Mouse (Mus musculus): ENCODE results near the gene Car6. TPM values are rescaled to one million over a fixed set of nuclear protein-coding genes. Genes with fewer than 3 reads are reported as not detected.

Gene Car6
- polyA plus RNA-seq, 1 experiment = not detected

DNA sequence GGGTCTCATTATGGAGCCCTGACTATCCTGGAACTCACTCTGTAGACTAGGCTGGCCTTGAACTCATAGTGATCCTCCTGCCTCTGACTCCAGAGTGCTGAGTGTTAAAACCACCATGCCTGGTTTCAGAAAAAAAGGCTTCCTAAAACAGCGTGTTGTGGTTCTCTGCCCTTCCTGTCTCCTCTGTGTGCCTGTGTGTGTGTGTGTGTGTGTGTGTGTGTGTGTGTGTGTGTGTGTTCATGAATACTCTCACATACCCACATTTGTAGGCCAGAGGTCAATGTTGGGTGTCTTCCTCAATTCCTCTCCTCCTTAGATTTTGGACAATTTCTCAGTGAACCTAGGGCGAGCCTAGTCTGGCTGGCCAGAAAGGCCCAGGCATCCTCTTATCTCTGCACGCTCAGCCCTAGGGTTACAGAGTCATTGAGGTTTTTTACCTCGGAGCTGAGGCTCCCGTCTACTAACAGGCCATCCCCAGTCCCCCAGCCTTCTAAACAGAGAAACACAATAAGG, 16.0 kb upstream of the Car6 start:
- no peak for TF ChIP-seq GATA1 (IDR thresholded peaks at IDR 0.05; ENCODE audit: low read length)

DNA sequence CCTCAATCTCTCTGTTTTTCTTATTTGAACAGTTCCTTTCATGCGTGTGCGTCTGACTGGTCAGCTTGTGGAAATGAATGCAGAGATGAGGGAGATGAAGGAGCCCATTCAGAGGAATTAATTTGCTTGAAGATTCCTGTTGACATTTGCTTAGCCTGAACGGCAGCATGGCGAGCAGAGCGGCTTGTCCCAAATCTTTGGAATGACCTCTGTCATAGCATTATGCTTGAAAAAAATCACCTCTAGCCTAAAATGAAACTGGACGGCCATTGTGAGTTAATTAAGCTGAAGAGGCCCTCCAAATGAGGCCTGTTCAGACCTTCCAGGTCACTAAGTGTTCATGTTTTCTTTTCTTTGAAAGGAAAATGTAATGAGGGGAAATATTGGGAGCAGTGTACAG, 15.3 kb upstream of the Car6 start:
- no peak for TF ChIP-seq GATA1 (IDR thresholded peaks at IDR 0.05; ENCODE audit: low read length)

DNA sequence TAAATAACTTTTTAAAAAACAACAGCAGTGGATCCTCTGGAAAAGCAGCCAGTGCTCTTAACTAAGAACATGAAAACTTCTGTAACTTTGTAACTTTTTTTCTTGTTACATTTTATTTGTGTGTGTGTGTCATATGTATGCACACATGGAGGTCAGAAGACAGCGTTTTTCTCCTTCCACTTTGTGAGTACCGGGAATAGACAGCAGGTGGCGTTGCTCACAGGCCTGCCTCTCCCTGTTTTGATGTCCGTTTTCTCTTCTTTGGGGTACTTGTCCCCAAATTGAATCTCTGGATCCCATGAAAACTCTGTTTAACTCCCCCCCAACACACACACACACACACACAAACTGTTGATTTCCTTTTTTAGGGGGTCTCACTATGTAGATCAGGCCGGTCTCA, 12.8 kb upstream of the Car6 start:
- TF ChIP-seq GATA1 (IDR thresholded peaks at IDR 0.05; ENCODE audit: low read length) = no peak

DNA sequence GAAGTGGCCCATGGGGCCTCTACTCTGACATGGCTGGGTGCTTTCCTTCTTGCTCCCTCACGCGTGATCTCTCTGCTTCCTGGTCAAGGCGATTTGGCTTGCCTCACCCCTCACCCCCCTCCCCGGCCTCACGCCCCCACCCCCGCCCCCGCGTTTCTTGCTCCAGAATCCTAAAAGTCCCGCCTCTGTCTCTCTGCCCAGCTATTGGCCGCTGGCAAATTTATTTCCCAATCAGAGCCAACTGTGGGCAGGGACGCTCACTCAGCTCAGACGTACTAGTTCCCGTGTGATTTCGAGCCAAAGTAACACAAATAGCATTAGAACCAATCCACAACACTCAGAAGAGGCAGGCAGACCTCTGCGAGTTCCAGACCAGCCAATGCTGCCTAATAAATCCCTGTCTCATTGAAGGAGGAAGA, 11.4 kb upstream of the Car6 start:
- no peak for TF ChIP-seq GATA1 (IDR thresholded peaks at IDR 0.05; ENCODE audit: low read length)

DNA sequence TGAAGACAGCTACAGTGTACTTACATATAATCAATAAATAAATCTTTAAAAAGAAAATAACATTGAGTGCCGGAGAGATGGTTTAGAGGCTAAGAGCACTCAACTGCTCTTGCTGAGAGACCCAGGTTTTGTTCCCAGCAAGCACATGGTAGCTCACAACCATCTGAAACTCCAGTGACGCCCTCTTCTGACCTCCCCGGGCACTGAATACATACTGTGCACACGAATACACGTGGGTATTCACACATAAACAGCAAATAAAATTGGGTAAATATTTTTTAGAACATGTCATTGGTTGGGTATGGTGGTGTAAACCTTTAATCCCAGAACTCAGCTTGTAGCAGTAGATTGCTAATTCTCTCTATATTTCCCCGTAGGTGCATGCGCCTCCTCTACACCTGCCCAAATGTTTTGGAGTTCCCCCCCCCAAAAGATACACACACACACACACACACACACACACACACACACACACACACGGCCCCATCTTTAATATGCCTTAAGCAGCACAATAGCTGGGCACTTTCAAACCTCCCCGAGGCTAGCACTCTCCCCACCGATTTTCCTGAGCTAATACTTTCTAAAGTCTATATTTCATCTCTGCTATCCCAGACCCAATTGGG, 10.9 kb upstream of the Car6 start:
- no peak for TF ChIP-seq GATA1 (IDR thresholded peaks at IDR 0.05; ENCODE audit: low read length)

DNA sequence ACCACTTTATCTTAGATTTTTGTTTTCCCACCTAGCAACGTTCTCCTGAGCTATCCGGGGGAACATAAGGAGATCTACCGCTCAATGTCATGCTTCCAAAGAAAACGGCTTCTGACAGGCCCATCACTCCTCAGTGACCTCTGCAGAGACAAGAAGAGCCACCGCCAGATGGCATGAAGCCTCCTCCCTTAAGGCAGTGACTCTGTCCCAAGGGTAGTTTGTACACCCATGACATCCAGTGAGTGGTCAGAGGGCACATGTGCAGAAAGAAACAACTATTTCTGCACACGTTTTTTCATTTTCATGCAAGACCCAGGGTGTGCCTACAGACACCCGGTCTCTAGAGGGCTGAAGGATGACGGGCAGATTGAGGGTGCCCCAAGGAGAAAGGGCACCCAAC, 9.2 kb upstream of the Car6 start:
- TF ChIP-seq GATA1 (IDR thresholded peaks at IDR 0.05; ENCODE audit: low read length) = no peak

DNA sequence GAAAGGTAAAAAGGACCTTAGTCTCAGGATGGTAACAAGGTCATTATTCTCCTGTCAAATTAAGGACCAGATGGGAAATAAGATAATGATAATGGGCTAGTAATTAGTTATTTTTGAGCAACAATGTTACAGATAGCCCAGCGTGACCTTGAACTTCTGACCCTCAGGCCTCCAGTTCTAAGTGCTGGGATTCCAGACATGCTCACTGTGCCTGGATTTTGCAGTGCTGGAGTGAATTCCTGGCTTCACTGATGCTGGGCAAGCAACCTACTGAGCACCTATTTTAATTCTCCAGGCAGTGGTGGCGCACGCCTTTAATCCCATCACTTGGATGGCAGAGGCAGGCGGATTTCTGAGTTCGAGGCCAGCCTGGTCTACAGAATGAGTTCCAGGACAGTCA, 8.6 kb upstream of the Car6 start:
- no peak for TF ChIP-seq GATA1 (IDR thresholded peaks at IDR 0.05; ENCODE audit: low read length)

DNA sequence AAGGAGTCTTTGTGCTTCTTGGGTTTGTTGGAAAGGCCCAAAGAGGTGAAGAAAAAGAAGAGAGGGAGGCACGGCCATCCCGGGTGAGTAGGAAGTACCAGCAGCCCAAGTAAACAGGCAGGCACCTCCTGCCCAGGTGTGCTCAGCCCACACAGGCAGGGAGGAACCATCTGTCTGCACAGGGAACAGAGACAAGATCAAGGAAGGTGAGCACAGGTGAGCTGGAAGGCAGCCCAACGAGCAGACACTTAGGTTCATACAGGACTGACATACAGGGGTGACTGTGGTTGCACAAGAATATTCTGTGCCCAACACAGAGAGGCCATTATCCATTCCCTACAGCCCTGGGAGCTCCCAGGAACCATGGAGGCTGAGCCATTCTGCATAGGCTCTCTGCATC, 3.7 kb upstream of the Car6 start:
- TF ChIP-seq GATA1 (IDR thresholded peaks at IDR 0.05; ENCODE audit: low read length) = no peak

DNA sequence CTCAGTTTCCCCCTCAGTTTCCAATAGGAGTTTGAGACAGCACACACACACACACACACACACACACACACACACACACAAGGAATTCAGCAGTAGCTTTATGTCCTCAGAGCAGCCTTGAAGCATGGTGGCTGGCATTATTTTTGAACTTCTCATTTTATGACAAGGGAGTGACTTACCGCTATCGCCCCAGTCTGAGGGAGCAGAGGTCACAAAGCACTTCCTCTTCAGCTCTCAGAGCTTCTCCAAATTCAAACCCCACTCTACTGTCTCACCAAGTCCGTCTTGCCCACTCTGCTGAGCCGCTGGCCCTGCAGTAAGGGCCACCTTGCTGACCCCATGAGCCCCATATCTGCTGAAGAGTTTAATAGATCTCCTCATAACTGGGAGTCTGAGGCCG, 1.6 kb upstream of the Car6 start:
- no peak for TF ChIP-seq GATA1 (IDR thresholded peaks at IDR 0.05; ENCODE audit: low read length)

DNA sequence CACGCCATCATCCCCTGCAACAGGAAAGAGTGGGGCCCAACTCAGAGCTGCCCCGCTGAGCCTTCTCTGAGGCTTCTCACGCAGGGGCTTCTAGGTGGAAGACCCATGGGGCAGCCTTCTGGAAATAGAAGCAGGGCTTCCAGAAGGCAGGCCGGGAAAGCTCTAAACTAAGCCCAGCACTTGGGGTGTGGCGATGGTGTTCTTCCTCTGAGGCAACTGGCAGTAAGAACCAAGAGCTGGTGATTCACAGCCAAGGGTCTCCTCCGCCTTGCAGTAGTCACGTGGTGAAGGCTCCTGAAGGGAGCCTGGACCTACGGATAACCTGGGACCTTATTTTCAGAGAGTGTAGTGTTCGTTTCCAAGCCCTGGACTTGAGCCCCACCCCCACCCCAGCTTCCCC, 2.9 kb downstream of the Car6 start:
- TF ChIP-seq GATA1 (IDR thresholded peaks at IDR 0.05; ENCODE audit: low read length) = no peak

DNA sequence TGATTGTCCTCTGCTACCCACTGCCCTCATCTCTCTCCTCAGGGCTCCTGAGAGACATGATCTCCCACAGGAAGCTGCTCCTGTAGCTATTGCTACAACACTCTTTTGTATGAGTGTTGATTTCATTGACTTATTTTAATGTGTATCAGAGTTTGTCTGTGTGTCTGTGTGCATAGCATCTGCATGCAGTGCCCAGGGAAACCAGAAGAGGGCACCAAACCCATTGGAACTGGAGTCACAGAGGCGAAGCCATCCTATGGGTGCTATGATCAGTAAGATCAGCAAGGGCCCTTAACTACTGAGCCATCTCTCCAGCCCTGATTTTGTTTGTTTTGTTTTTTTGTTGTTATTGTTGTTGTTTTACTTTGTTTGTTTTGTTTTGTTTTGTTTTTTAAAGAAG, 7.2 kb downstream of the Car6 start:
- no peak for TF ChIP-seq GATA1 (IDR thresholded peaks at IDR 0.05; ENCODE audit: low read length)

DNA sequence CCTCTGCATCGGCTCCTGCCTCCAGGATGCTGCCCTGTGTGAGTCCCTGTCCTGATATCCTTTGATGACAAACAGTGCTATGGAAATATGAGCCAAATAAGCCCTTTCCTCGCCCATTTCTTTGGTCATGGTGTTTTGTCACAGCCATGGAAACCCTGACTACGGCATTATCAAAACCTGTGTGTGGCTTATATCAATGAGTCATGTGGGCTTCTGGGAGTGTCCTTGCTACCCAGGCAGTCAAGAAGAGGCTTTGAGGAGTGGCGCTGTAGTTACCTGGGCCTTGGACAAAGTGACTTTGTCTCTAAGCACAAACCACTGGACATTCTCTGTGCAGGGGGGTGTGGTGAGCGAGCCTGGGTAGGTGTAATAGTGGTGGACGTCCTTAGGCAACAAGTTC, 8.9 kb downstream of the Car6 start:
- no peak for TF ChIP-seq GATA1 (IDR thresholded peaks at IDR 0.05; ENCODE audit: low read length)

DNA sequence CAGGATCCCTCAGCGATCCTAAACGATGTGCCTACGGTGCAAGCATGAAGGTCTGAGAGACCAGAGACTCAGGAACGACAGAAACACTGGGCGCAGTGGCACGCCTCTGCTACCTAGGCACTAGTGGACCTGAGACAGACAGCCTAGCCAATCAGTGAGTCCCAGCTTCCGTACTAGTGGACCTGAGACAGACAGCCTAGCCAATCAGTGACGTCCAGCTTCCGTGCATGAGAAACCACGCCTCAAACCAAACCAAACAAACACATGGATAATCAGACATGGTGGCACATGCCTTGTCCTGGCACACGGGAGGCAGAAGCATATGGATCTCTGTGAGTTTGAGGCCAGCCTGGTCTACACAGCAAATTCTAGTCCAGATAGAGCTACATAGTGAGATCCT, 12.9 kb downstream of the Car6 start:
- TF ChIP-seq GATA1 (IDR thresholded peaks at IDR 0.05; ENCODE audit: low read length) = no peak

DNA sequence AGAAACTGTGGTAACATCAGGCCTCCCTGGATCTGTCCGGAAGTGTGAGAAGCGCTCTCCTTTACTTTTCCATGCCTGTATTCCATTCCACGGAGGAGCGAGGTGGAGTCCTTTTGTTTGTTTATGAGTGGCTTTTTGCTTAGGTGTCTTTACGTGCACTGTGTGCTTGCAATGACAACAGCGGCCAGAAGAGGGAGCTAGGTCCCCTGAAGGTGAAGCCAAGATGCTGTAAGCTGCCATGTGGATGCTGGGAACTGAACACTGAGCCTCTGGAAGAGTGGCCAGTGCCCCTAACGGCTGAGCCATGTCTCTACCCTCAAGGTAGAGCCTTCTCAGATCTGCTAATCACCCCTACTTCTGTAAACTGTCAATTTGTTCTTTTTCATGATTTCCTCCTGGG, 19.8 kb downstream of the Car6 start:
- no peak for TF ChIP-seq GATA1 (IDR thresholded peaks at IDR 0.05; ENCODE audit: low read length)

DNA sequence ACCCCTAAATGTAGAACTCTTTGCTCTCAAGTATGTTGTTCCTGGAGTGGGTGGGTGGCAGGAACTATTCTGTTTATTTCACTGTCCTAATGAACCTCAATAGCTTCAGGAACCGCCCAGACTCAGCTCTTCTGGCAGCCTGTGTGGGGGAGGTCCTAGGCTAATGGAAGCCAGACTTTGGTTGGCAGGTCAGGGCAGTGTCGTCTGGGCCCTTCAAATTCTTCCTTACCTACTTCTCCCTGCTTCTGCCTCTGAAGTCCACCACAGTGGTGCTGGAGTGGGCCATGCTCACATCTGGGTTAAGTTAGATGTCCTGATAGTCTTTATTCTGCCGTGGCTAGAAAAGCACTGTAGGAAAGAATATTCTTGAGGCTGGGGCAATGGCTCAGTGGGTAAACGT, 23.0 kb downstream of the Car6 start:
- TF ChIP-seq GATA1 (IDR thresholded peaks at IDR 0.05; ENCODE audit: low read length) = no peak

DNA sequence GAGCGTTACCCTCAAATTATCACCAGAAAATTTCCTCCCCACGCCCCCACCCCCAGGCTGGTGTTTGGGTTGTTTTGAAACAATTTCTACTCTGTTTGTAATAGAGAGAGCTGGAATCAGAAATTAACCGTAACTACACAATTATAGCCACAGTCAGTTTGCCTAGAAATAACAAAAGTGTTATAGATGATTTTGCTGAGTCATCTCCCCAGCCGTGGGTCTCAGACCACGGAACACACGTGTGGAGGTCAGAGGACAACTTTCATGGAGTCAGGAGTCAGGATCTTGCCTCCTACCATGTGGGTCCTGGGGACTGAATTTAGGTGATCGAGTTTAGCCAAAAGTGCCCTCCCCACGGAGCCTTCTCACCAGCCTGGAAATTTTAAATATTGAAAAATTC, 24.0 kb downstream of the Car6 start:
- no peak for TF ChIP-seq GATA1 (IDR thresholded peaks at IDR 0.05; ENCODE audit: low read length)

DNA sequence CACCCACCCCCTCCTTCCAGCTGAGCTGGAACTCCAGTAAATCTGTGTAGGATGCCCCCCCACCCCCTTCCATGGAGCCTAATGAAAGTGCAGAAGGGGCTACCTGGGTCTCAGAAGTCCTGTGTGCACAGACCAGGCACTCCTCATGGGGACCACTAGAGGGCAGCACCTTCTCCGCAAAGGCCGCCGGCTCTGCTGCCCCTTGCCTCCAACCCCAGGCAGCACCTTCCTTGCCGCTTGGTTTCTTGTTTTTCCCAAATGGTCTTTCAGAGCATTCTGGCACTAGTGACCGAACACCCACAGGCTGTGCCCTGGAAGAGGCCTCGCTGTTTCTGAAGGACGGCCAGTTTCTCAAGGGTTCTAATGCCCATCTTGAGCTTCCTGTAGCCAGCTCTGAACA, 24.6 kb downstream of the Car6 start:
- no peak for TF ChIP-seq GATA1 (IDR thresholded peaks at IDR 0.05; ENCODE audit: low read length)

DNA sequence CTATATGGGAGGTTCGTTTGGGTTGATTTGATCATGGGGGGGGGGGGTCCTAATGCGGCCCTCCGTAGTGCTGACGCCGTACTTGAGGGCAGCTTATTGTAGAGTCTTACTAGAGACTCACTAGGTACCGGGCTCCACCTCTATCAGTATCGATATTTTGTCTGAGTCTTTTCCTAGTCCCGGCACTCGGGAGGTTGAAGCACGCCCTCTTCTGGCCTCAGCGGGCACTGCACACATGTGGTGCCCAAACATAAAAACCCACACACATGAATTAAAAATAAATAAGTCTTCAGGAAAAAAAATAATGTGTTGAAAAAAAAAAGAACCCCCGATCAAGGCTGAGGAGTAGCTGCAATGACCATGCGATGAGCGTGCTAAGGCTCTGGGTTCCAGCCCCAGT, 27.1 kb downstream of the Car6 start:
- no peak for TF ChIP-seq GATA1 (IDR thresholded peaks at IDR 0.05; ENCODE audit: low read length)
